Mouse (Mus musculus): ENCODE measurements around the gene Ddit4.
"Not testable (repeated sequence)": the region's sequence is repeated elsewhere in the genome, so short reads cannot be mapped to it uniquely, and the experiment has no call there.

Gene Ddit4

GRCm38 (mm10) chr10:59951211-59952151 lies at the start of gene Ddit4:
Gene Ddit4, minus strand, starts transcription at chr10:59951834.
- peak; percentile 96 to 97 for DNase-seq

- no peak for DNase-seq
Observed at GRCm38 (mm10) chr10:59999057-59999456, 47.4 kb upstream of the Ddit4 start.

- peak; percentile 75 for DNase-seq
Observed at GRCm38 (mm10) chr10:59997591-59997990, 46.0 kb upstream of the Ddit4 start.

- no peak for DNase-seq
Observed at GRCm38 (mm10) chr10:59995889-59996288, 44.3 kb upstream of the Ddit4 start.

- not testable (repeated sequence) for DNase-seq
Observed at GRCm38 (mm10) chr10:59993813-59994212, 42.2 kb upstream of the Ddit4 start.

- no peak for DNase-seq
Observed at GRCm38 (mm10) chr10:59992024-59992423, 40.4 kb upstream of the Ddit4 start.

GRCm38 (mm10) chr10:59991262-59991880 lies 39.7 kb upstream of the Ddit4 start:
- no peak for DNase-seq

GRCm38 (mm10) chr10:59990393-59990792 lies 38.8 kb upstream of the Ddit4 start:
- no peak for DNase-seq

GRCm38 (mm10) chr10:59988036-59988435 lies 36.4 kb upstream of the Ddit4 start:
- DNase-seq, result no peak

GRCm38 (mm10) chr10:59982379-59982873 lies 30.8 kb upstream of the Ddit4 start:
- no peak for DNase-seq

GRCm38 (mm10) chr10:59981792-59982191 lies 30.2 kb upstream of the Ddit4 start:
- DNase-seq, result no peak

- DNase-seq, result peak in 1 of 2 experiments; percentile 22
Observed at GRCm38 (mm10) chr10:59981336-59981735, 29.7 kb upstream of the Ddit4 start.

GRCm38 (mm10) chr10:59980815-59981244 lies 29.2 kb upstream of the Ddit4 start:
- peak; percentile 81 to 82 for DNase-seq

- DNase-seq, result no peak
Observed at GRCm38 (mm10) chr10:59978873-59979743, 27.5 kb upstream of the Ddit4 start.

GRCm38 (mm10) chr10:59978401-59978800 lies 26.8 kb upstream of the Ddit4 start:
- DNase-seq, result no peak

- no peak for DNase-seq
Observed at GRCm38 (mm10) chr10:59977715-59978343, 26.2 kb upstream of the Ddit4 start.

- DNase-seq, result no peak
Observed at GRCm38 (mm10) chr10:59977141-59977540, 25.5 kb upstream of the Ddit4 start.

- DNase-seq, result peak; percentile 41 to 46
Observed at GRCm38 (mm10) chr10:59974786-59975185, 23.2 kb upstream of the Ddit4 start.

GRCm38 (mm10) chr10:59974191-59974664 lies 22.6 kb upstream of the Ddit4 start:
- peak; percentile 76 for DNase-seq

- DNase-seq, result no peak
Observed at GRCm38 (mm10) chr10:59973400-59973799, 21.8 kb upstream of the Ddit4 start.

GRCm38 (mm10) chr10:59972999-59973398 lies 21.4 kb upstream of the Ddit4 start:
- no peak for DNase-seq

- DNase-seq, result no peak
Observed at GRCm38 (mm10) chr10:59972534-59972933, 20.9 kb upstream of the Ddit4 start.
